Mouse (Mus musculus) midbrain, embryonic 10.5 days (tissue): Measurements from ENCODE around the gene Crym. TPM values are rescaled to one million over a fixed set of nuclear protein-coding genes. Genes with fewer than 3 reads are reported as not detected.

Experiments used
- DNase-seq: peaks from one replicate; pipeline ENCODE4 v3.0.0-alpha.2; 2017; ENCODE audit warnings: low spot score
- H3K27ac ChIP-seq: fragments of 300-500 bp; sonication (generic); replicated peaks from 2 replicates; pipeline ENCODE4 v1.5.1; 2016; ENCODE audit warnings: mild to moderate bottlenecking
- H3K27me3 ChIP-seq: fragments of 300-500 bp; sonication (generic); 2 replicates; pipeline ENCODE4 v1.6.1; 2016; ENCODE audit warnings: low read depth, mild to moderate bottlenecking; ENCODE audit not compliant: poor library complexity, severe bottlenecking
- H3K36me3 ChIP-seq: fragments of 300-500 bp; sonication (generic); 2 replicates; pipeline ENCODE4 v1.6.1; 2016; ENCODE audit warnings: mild to moderate bottlenecking, moderate library complexity
- H3K4me1 ChIP-seq: fragments of 300-500 bp; sonication (generic); 2 replicates; pipeline ENCODE4 v1.6.1; 2016
- H3K4me3 ChIP-seq: fragments of 300-500 bp; sonication (generic); 2 replicates; pipeline ENCODE4 v1.5.1; 2016; ENCODE audit warnings: mild to moderate bottlenecking, moderate library complexity
- H3K9me3 ChIP-seq: fragments of 300-500 bp; sonication (generic); replicated peaks from 2 replicates; pipeline ENCODE4 v1.6.1; 2016; ENCODE audit warnings: mild to moderate bottlenecking
- WGBS: fragments of 180-500 bp; shearing (Covaris S2); methylation state at CpG from one replicate; pipeline ENCODE4 v1.1.7; 2016; 5-methylcytosine and 5-hydroxymethylcytosine counted together
- polyA plus RNA-seq: library from polyadenylated mRNA; unstranded; fragments of >200 nt; fragmentation: Nextera tagmentation; extraction: Ambion mirVana; gene quantifications from 2 replicates; pipeline ENCODE4 v1.2.1, GENCODE M21; 2016

The Crym gene
- polyA plus RNA-seq, 1 experiment from 2014 or later: 40.2 TPM

- H3K4me1 ChIP-seq: peaks cover 8% of the 10 kb centered on the region
- no peak for DNase-seq
- H3K9me3 ChIP-seq: no peaks in the 10 kb centered on the region
- H3K27ac ChIP-seq: no peak overlapping the region
- H3K27me3 ChIP-seq: peaks cover 10% of the 10 kb centered on the region; the same call in 1 of the 2 replicates
- H3K36me3 ChIP-seq: no peaks in the 10 kb centered on the region
- WGBS: 88% methylated on average over 2 of the region's 2 CpGs
- no peak overlapping the region for H3K4me3 ChIP-seq
Measured at GRCm38 (mm10) chr7:120150898-120151297, 51.0 kb downstream of the Crym start.

- DNase-seq: peak; percentile 20
- no peaks in the 10 kb centered on the region for H3K9me3 ChIP-seq
- 0 out of 2 replicates have a peak overlapping the region, but pooled peaks have one; percentile 9 for H3K27ac ChIP-seq
- WGBS: 14% methylated on average over 3 of the region's 3 CpGs
- no peak overlapping the region for H3K4me3 ChIP-seq
- H3K36me3 ChIP-seq: no peaks in the 10 kb centered on the region
- peaks cover 8% of the 10 kb centered on the region for H3K4me1 ChIP-seq
- peaks cover 4% of the 10 kb centered on the region; the same call in 1 of the 2 replicates for H3K27me3 ChIP-seq
Measured at GRCm38 (mm10) chr7:120150257-120150656, 51.7 kb downstream of the Crym start.

- Histone ChIP-seq H3K4me3 (no peak within 1 kb of the TSS), H3K27me3 (no peaks in the 10 kb centered on the region), H3K4me1 (peaks cover 3% of the 10 kb centered on the region), H3K36me3 (no peaks in the 10 kb centered on the region), H3K9me3 (no peaks in the 10 kb centered on the region), H3K27ac (no peak within 1 kb of the TSS)
- DNase-seq: no peak
- WGBS: 70% methylated on average over 9 of the region's 9 CpGs
Measured at GRCm38 (mm10) chr7:120145191-120145590, 56.7 kb downstream of the Crym start, which contains the start of gene Zp2. Gene Zp2, minus strand, starts transcription at chr7:120145291.

GRCm38 (mm10) chr7:120142743-120143142 is 59.2 kb downstream of the Crym start:
- 95% methylated on average over 1 of the region's 1 CpGs for whole genome bisulfite sequencing
- Histone ChIP-seq H3K4me3 (no peak overlapping the region), H3K27ac (no peak overlapping the region), H3K36me3 (no peaks in the 10 kb centered on the region), H3K9me3 (no peaks in the 10 kb centered on the region), H3K4me1 (no peaks in the 10 kb centered on the region), H3K27me3 (no peaks in the 10 kb centered on the region)
- DNase-seq: no peak

Other genes with a start within 250 kb of the Crym start
- not detected in 2 replicates for gene Dnah3, start 106.8 kb downstream of the Crym start, polyA plus RNA-seq
- 23.9 and 25.9 TPM in 2 replicates for gene Tmem159, start 99.8 kb downstream of the Crym start, polyA plus RNA-seq
- not detected in 2 replicates for gene Zp2, start 56.8 kb downstream of the Crym start, polyA plus RNA-seq
- not detected in 2 replicates for gene Anks4b, start 28.3 kb downstream of the Crym start, polyA plus RNA-seq
- gene Abca14, start 1.9 kb upstream of the Crym start, polyA plus RNA-seq: not detected in 2 replicates
- not detected in 2 replicates for gene Abca15, start 126.6 kb upstream of the Crym start, polyA plus RNA-seq
- not detected in 2 replicates for gene Abca16, start 207.5 kb upstream of the Crym start, polyA plus RNA-seq